In the genomic region with DNA sequence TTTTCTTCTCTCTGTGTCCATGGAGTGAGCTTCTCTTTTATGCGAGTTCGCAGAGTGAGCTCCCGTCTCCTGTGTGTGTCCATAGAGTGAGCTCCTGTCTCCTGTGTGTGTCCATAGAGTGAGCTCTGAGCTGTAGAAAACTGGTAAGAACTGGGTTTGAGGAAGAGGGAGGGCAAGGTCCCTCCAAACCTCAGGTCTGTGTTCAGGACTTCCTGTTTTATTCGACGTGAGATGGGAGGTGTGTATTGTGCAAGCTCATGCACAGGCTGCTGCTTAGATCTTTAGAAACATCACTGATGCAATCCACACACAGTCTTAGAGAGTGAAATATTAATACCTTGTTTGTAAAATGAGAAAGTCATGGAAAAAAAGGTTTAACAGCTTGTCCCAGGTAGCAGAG, we compare ENCODE assay signal across 19 mouse cellular contexts.
DNase-seq lines count a peak whose midpoint lies in the region; ATAC-seq and TF ChIP-seq lines count a peak whose summit lies in the region.
"Had no signal": no experiment of that assay in that cellular context is flagged by ENCODE, and none has a peak within 500 bp of the region (broad histone marks: within the 10 kb centered on the region; RNA-seq: fewer than 3 reads in every experiment).

No protein-coding gene starts in this region.

- no peaks in the 10 kb centered on the region for H3K9me3 ChIP-seq in liver, embryonic 16.5 days (replicated peaks; ENCODE audit: control insufficient read depth, low read length)
- H3K9me3 ChIP-seq in MEL (replicated peaks; ENCODE audit: insufficient read depth, low read length) = no peaks in the 10 kb centered on the region
- H3K9me3 ChIP-seq in midbrain, embryonic 16.5 days (replicated peaks; ENCODE audit: control insufficient read depth, low read length, poor library complexity, severe bottlenecking) = no peaks in the 10 kb centered on the region
- H3K9me3 ChIP-seq in hindbrain, embryonic 16.5 days (ENCODE audit: control insufficient read depth, low read length) = no peaks in the 10 kb centered on the region
- H3K9me3 ChIP-seq: embryonic facial prominence, embryonic 13.5 days; forebrain, embryonic 12.5 days; hindbrain, embryonic 13.5 days had no signal

- TF ChIP-seq RAD21 in MEL (IDR thresholded peaks at IDR 0.05; ENCODE audit: low read depth, low read length) = no peak

- TF ChIP-seq CTCF in MEL (IDR thresholded peaks at IDR 0.05 in 2 of 3, conservative IDR thresholded peaks at IDR 0.05 in 1 of 3; ENCODE audit: control insufficient read depth in 1 of 3, insufficient read depth in 1 of 3, low read depth in 2 of 3, low read length in 3 of 3, poor library complexity in 1 of 3, severe bottlenecking in 1 of 3) = no peak

- H3K36me3 ChIP-seq in liver, embryonic 16.5 days (ENCODE audit: control insufficient read depth, insufficient read depth) = no peaks in the 10 kb centered on the region
- H3K36me3 ChIP-seq in MEL (ENCODE audit: control insufficient read depth in 1 of 2, insufficient read depth in 2 of 2, low read length in 2 of 2) = no peaks in the 10 kb centered on the region
- 0 out of 2 replicates have a peak, but pooled peaks cover 3% of the 10 kb centered on the region for H3K36me3 ChIP-seq in midbrain, embryonic 16.5 days (ENCODE audit: control insufficient read depth, insufficient read depth, low read length)
- no peaks in the 10 kb centered on the region for H3K36me3 ChIP-seq in hindbrain, embryonic 16.5 days (ENCODE audit: control insufficient read depth, insufficient read depth, low read length)
- H3K36me3 ChIP-seq: embryonic facial prominence, embryonic 13.5 days; heart, embryonic 13.5 days had no signal

- ATAC-seq in liver, embryonic 16.5 days (ENCODE audit: low read depth) = peak; percentile 60
- peak; percentile 93 for ATAC-seq in common myeloid progenitor, adult 5-6 weeks (replicated peaks; ENCODE audit: low read depth, poor library complexity, severe bottlenecking)
- peak; percentile 97 for ATAC-seq in megakaryocyte progenitor cell, adult 5-6 weeks (replicated peaks; ENCODE audit: poor library complexity)
- no peak for ATAC-seq in midbrain, embryonic 16.5 days
- no peak for ATAC-seq in hindbrain, embryonic 16.5 days
- ATAC-seq: forebrain, embryonic 16.5 days had no signal

- no peaks in the 10 kb centered on the region for H3K27me3 ChIP-seq in liver, embryonic 16.5 days (ENCODE audit: control insufficient read depth, insufficient read depth, low read depth, low read length)
- no peaks in the 10 kb centered on the region for H3K27me3 ChIP-seq in MEL (ENCODE audit: control insufficient read depth in 1 of 2, insufficient read depth in 2 of 2, low read length in 2 of 2)
- no peaks in the 10 kb centered on the region for H3K27me3 ChIP-seq in midbrain, embryonic 16.5 days (ENCODE audit: control insufficient read depth, insufficient read depth, low read depth, low read length)
- H3K27me3 ChIP-seq in hindbrain, embryonic 16.5 days (replicated peaks; ENCODE audit: control insufficient read depth, insufficient read depth, low read length) = no peaks in the 10 kb centered on the region
- H3K27me3 ChIP-seq: embryonic facial prominence, embryonic 13.5 days; heart, embryonic 13.5 days; hindbrain, embryonic 13.5 days had no signal

- 49% methylated on average over 5 of the region's 5 CpGs for WGBS in liver, embryonic 16.5 days (ENCODE audit: insufficient replicate concordance)
- 93% methylated on average over 5 of the region's 5 CpGs for WGBS in midbrain, embryonic 16.5 days
- 91% methylated on average over 5 of the region's 5 CpGs for WGBS in hindbrain, embryonic 16.5 days

- DNase-seq in liver (no peak), MEL (ENCODE audit: low read depth, low spot score) (peak; percentile 23)
- DNase-seq in layer of hippocampus, adult 9-10 months (ENCODE audit: low spot score) = no peak
- DNase-seq: adrenal gland, postnatal 10 days; cerebellum, adult 11-12 months; cerebellum, adult 9-10 months; cerebellum, postnatal 25 days; gastrocnemius, postnatal 10 days; heart, postnatal 4 days had no signal

- no peak overlapping the region for H3K4me2 ChIP-seq in liver, embryonic 16.5 days (ENCODE audit: low read depth, low read length)
- no peak overlapping the region for H3K4me2 ChIP-seq in midbrain, embryonic 16.5 days (ENCODE audit: low read length)
- no peak overlapping the region for H3K4me2 ChIP-seq in hindbrain, embryonic 16.5 days (ENCODE audit: low read length)
- H3K4me2 ChIP-seq: embryonic facial prominence, embryonic 13.5 days; forebrain, embryonic 12.5 days; heart, embryonic 13.5 days; hindbrain, embryonic 13.5 days had no signal

- H3K9ac ChIP-seq in liver, embryonic 16.5 days (ENCODE audit: low read depth, low read length) = no peak overlapping the region
- no peak overlapping the region for H3K9ac ChIP-seq in MEL (ENCODE audit: control insufficient read depth, low read depth, low read length, poor library complexity, severe bottlenecking)
- no peak overlapping the region for H3K9ac ChIP-seq in midbrain, embryonic 16.5 days (ENCODE audit: low read depth, low read length)
- H3K9ac ChIP-seq in hindbrain, embryonic 16.5 days (ENCODE audit: low read depth, low read length) = no peak overlapping the region
- H3K9ac ChIP-seq: embryonic facial prominence, embryonic 13.5 days; forebrain, embryonic 12.5 days; heart, embryonic 13.5 days; hindbrain, embryonic 13.5 days had no signal

- no peak for TF ChIP-seq POLR2A in MEL (IDR thresholded peaks at IDR 0.05; ENCODE audit: control insufficient read depth in 1 of 2, insufficient read depth in 1 of 2, low read depth in 1 of 2, low read length in 2 of 2, poor library complexity in 1 of 2)

- TF ChIP-seq EP300 in MEL (IDR thresholded peaks at IDR 0.05; ENCODE audit: low read depth in 1 of 2, low read length in 2 of 2) = no peak

- no peak overlapping the region for H3K4me3 ChIP-seq in liver, embryonic 16.5 days (ENCODE audit: low read depth, low read length)
- H3K4me3 ChIP-seq in MEL (ENCODE audit: control insufficient read depth in 1 of 2, insufficient read depth in 1 of 2, low read depth in 2 of 2, low read length in 2 of 2) = no peak overlapping the region
- no peak overlapping the region for H3K4me3 ChIP-seq in midbrain, embryonic 16.5 days (ENCODE audit: low read depth, low read length)
- H3K4me3 ChIP-seq in hindbrain, embryonic 16.5 days (ENCODE audit: low read length) = no peak overlapping the region
- H3K4me3 ChIP-seq: embryonic facial prominence, embryonic 13.5 days; forebrain, embryonic 12.5 days; heart, embryonic 13.5 days; hindbrain, embryonic 13.5 days had no signal

- no peak overlapping the region for H3K27ac ChIP-seq in liver, embryonic 16.5 days (ENCODE audit: low read length)
- H3K27ac ChIP-seq in MEL (ENCODE audit: control insufficient read depth, low read depth, low read length) = no peak overlapping the region
- H3K27ac ChIP-seq in midbrain, embryonic 16.5 days (ENCODE audit: low read length) = no peak overlapping the region
- no peak overlapping the region for H3K27ac ChIP-seq in hindbrain, embryonic 16.5 days (ENCODE audit: low read depth, low read length)
- H3K27ac ChIP-seq: embryonic facial prominence, embryonic 13.5 days; forebrain, embryonic 12.5 days; heart, embryonic 13.5 days; hindbrain, embryonic 13.5 days had no signal

- no peaks in the 10 kb centered on the region for H3K4me1 ChIP-seq in liver, embryonic 16.5 days (ENCODE audit: control insufficient read depth, low read depth, low read length)
- H3K4me1 ChIP-seq in MEL (ENCODE audit: control insufficient read depth in 1 of 2, insufficient read depth in 2 of 2, low read length in 2 of 2) = no peaks in the 10 kb centered on the region
- H3K4me1 ChIP-seq in midbrain, embryonic 16.5 days (ENCODE audit: control insufficient read depth, insufficient read depth, low read length) = no peaks in the 10 kb centered on the region
- no peaks in the 10 kb centered on the region for H3K4me1 ChIP-seq in hindbrain, embryonic 16.5 days (ENCODE audit: control insufficient read depth, insufficient read depth, low read depth, low read length)
- H3K4me1 ChIP-seq: embryonic facial prominence, embryonic 13.5 days; forebrain, embryonic 12.5 days; heart, embryonic 13.5 days; hindbrain, embryonic 13.5 days had no signal

- no peaks in the 10 kb centered on the region for H3K79me2 ChIP-seq in MEL (ENCODE audit: control insufficient read depth, insufficient read depth, low read length, poor library complexity)

TF ChIP-seq in MEL, 35 proteins besides CTCF, POLR2A, EP300 and RAD21:
- TF ChIP-seq E2F4 (IDR thresholded peaks at IDR 0.05; ENCODE audit: borderline replicate concordance, low read depth, low read length) (no peak), MAZ (IDR thresholded peaks at IDR 0.05; ENCODE audit: low read depth, low read length) (no peak), GATA1 (IDR thresholded peaks at IDR 0.05; ENCODE audit: low read depth, low read length) (no peak), KAT2A (conservative IDR thresholded peaks at IDR 0.05; ENCODE audit: low read depth, low read length) (no peak), USF2 (IDR thresholded peaks at IDR 0.05; ENCODE audit: borderline replicate concordance in 1 of 2, insufficient read depth in 1 of 2, low read depth in 1 of 2, low read length in 2 of 2) (no peak), USF1 (IDR thresholded peaks at IDR 0.05; ENCODE audit: low read depth, low read length) (no peak), MAX (IDR thresholded peaks at IDR 0.05; ENCODE audit: low read length) (no peak), NELFE (IDR thresholded peaks at IDR 0.05; ENCODE audit: low read depth, low read length) (no peak), SIN3A (IDR thresholded peaks at IDR 0.05; ENCODE audit: low read length) (no peak)

Comparison
In these comparisons a context has a peak if more than half of its experiments do, and no peak if none do; other contexts are left out.
1. ATAC-seq: peak in liver, embryonic 16.5 days (single experiment), common myeloid progenitor, adult 5-6 weeks (single experiment) and megakaryocyte progenitor cell, adult 5-6 weeks (single experiment); none in midbrain, embryonic 16.5 days (single experiment) and hindbrain, embryonic 16.5 days (single experiment).